Mouse (Mus musculus) embryonic stem cell, embryonic (primary cell): Measurements from ENCODE around the gene Inpp4b.
"Not testable (repeated sequence)": the region's sequence is repeated elsewhere in the genome, so short reads cannot be mapped to it uniquely, and the experiment has no call there.

ENCODE experiments used
- CTCF ChIA-PET, 4 experiments: fragments of 300-600 bp in 2 of 4; fragments of 350-600 bp in 2 of 4; sonication (Branson Sonifier 250); formaldehyde crosslinking; loops; one replicate each; lab custom pipeline; 2022; ENCODE audit warnings: inconsistent platforms in 2 of 4; lab: Charles Lee
- POLR2A ChIA-PET, 4 experiments: fragments of 300-600 bp in 2 of 4; fragments of 350-600 bp in 2 of 4; sonication (Branson Sonifier 250); formaldehyde crosslinking; loops; one replicate each; lab custom pipeline; 2022; ENCODE audit warnings: antibody characterized with exemption in 4 of 4, inconsistent platforms in 1 of 4; lab: Charles Lee

The Inpp4b gene

GRCm38 (mm10) chr8:81996239-81996638 lies 653.9 kb downstream of the Inpp4b start:
- POLR2A ChIA-PET, result no interaction called here
- CTCF ChIA-PET, result interaction anchor here in 1 of 4 experiments (0.6 kb wide), 1 partner anchor 189 kb away, joined by 3 read pairs; no protein-coding TSS in a partner anchor

- CTCF ChIA-PET, result interaction anchor here in 1 of 4 experiments (0.7 kb wide), 1 partner anchor 630 kb away, joined by 6 read pairs; no protein-coding TSS in a partner anchor
- POLR2A ChIA-PET, result no interaction called here
Observed at GRCm38 (mm10) chr8:81996823-81997222, 654.5 kb downstream of the Inpp4b start.

- POLR2A ChIA-PET, result no interaction called here
- CTCF ChIA-PET, result no interaction called here
Observed at GRCm38 (mm10) chr8:82004158-82004557, 661.8 kb downstream of the Inpp4b start.

- CTCF ChIA-PET, result interaction anchor here in 1 of 4 experiments (0.6 kb wide), 1 partner anchor 1710 kb away, joined by 3 read pairs; the partner anchor contains the start of gene Ddx39
- POLR2A ChIA-PET, result interaction anchor here in 2 of 4 experiments (0.6 to 0.9 kb wide), 3 partner anchors 8 to 1274 kb away, joined by 3 to 4 read pairs (median 3); no protein-coding TSS in a partner anchor
Observed at GRCm38 (mm10) chr8:82005466-82005865, 663.1 kb downstream of the Inpp4b start.

GRCm38 (mm10) chr8:82017792-82018191 lies 675.4 kb downstream of the Inpp4b start:
- POLR2A ChIA-PET, result no interaction called here
- CTCF ChIA-PET, result interaction anchor here in 1 of 4 experiments (0.6 kb wide), 1 partner anchor 208 kb away, joined by 3 read pairs; no protein-coding TSS in a partner anchor

- ChIA-PET POLR2A (no interaction called here), CTCF (interaction anchor here in 1 of 4 experiments (0.6 kb wide), 1 partner anchor 769 kb away, joined by 4 read pairs; no protein-coding TSS in a partner anchor)
Observed at GRCm38 (mm10) chr8:82027401-82027800, 685.0 kb downstream of the Inpp4b start.

- ChIA-PET CTCF (interaction anchor here in 2 of 4 experiments (0.7 to 1.0 kb wide), 3 partner anchors 33 to 825 kb away, joined by 3 read pairs; no protein-coding TSS in a partner anchor), POLR2A (no interaction called here)
Observed at GRCm38 (mm10) chr8:82028896-82029295, 686.5 kb downstream of the Inpp4b start.

- POLR2A ChIA-PET, result not testable (repeated sequence)
- CTCF ChIA-PET, result interaction anchor here in 2 of 4 experiments (0.6 to 1.2 kb wide), 2 partner anchors 673 to 712 kb away, joined by 3 to 4 read pairs; no protein-coding TSS in a partner anchor
Observed at GRCm38 (mm10) chr8:82032035-82032434, 689.7 kb downstream of the Inpp4b start.

- ChIA-PET CTCF (no interaction called here), POLR2A (no interaction called here)
Observed at GRCm38 (mm10) chr8:82054030-82054429, 711.7 kb downstream of the Inpp4b start.

GRCm38 (mm10) chr8:82067619-82068018 lies 725.3 kb downstream of the Inpp4b start:
- POLR2A ChIA-PET, result no interaction called here
- CTCF ChIA-PET, result no interaction called here

- CTCF ChIA-PET, result interaction anchor here in 1 of 4 experiments (0.7 kb wide), 1 partner anchor 252 kb away, joined by 4 read pairs; no protein-coding TSS in a partner anchor
- POLR2A ChIA-PET, result interaction anchor here in 1 of 4 experiments (0.7 kb wide), 1 partner anchor 10 kb away, joined by 5 read pairs; no protein-coding TSS in a partner anchor
Observed at GRCm38 (mm10) chr8:82079267-82079666, 736.9 kb downstream of the Inpp4b start.

- CTCF ChIA-PET, POLR2A ChIA-PET: not testable (repeated sequence)
Observed at GRCm38 (mm10) chr8:82086631-82087030, 744.3 kb downstream of the Inpp4b start.

- CTCF ChIA-PET, result no interaction called here
- POLR2A ChIA-PET, result no interaction called here
Observed at GRCm38 (mm10) chr8:82090901-82091300, 748.5 kb downstream of the Inpp4b start.

- CTCF ChIA-PET, result no interaction called here
- POLR2A ChIA-PET, result no interaction called here
Observed at GRCm38 (mm10) chr8:82093274-82093673, 750.9 kb downstream of the Inpp4b start.

- POLR2A ChIA-PET, result no interaction called here
- CTCF ChIA-PET, result no interaction called here
Observed at GRCm38 (mm10) chr8:82104560-82104959, 762.2 kb downstream of the Inpp4b start.

- CTCF ChIA-PET, result no interaction called here
- POLR2A ChIA-PET, result no interaction called here
Observed at GRCm38 (mm10) chr8:82106131-82106530, 763.8 kb downstream of the Inpp4b start.

- ChIA-PET POLR2A (no interaction called here), CTCF (no interaction called here)
Observed at GRCm38 (mm10) chr8:82150272-82150671, 807.9 kb downstream of the Inpp4b start.

GRCm38 (mm10) chr8:82157928-82158327 lies 815.6 kb downstream of the Inpp4b start:
- CTCF ChIA-PET, result no interaction called here
- POLR2A ChIA-PET, result no interaction called here
